Mouse (Mus musculus) cortical plate, adult 2 months (tissue): Measurements from ENCODE around the gene Bcr.

Source experiments
- CTCF ChIP-seq: fragments of 200-500 bp; IDR thresholded peaks from 2 replicates; pipeline ENCODE4 v1.5.1; 2011; ENCODE audit warnings: mild to moderate bottlenecking, control low read depth, low read length; ENCODE audit not compliant: insufficient read depth; ENCODE audit errors: extremely low read depth
- POLR2A ChIP-seq: fragments of 200-500 bp; IDR thresholded peaks from 2 replicates; pipeline ENCODE4 v1.6.1; 2011; ENCODE audit warnings: mild to moderate bottlenecking, low read length, control low read depth; ENCODE audit not compliant: insufficient read depth; ENCODE audit errors: extremely low read depth

- TF ChIP-seq CTCF = no peak
- TF ChIP-seq POLR2A = no peak
Observed at GRCm38 (mm10) chr10:75063301-75063965, 3.0 kb downstream of the Bcr start.
